Mouse (Mus musculus) large intestine, adult 2 months (tissue): Measurements from ENCODE around the gene Trmt10a. TPM values are rescaled to one million over a fixed set of nuclear protein-coding genes. Genes with fewer than 3 reads are reported as not detected.

ENCODE experiments used
- DNase-seq: peaks from one replicate; pipeline ENCODE4 v3.0.0-alpha.2; 2012; ENCODE audit warnings: low read depth, low spot score
- WGBS: fragments of 180-500 bp; shearing (Covaris S2); methylation state at CpG from one replicate; pipeline ENCODE4 v1.1.7; 2018; 5-methylcytosine and 5-hydroxymethylcytosine counted together
- polyA plus RNA-seq: library from polyadenylated mRNA; depleted of rRNA; stranded (reverse); fragments of >200 nt; gene quantifications from 2 replicates; pipeline ENCODE4 v1.2.3, GENCODE M21; 2012; rRNA removed

The Trmt10a gene
- polyA plus RNA-seq, 1 experiment = 0.73 TPM

DNA sequence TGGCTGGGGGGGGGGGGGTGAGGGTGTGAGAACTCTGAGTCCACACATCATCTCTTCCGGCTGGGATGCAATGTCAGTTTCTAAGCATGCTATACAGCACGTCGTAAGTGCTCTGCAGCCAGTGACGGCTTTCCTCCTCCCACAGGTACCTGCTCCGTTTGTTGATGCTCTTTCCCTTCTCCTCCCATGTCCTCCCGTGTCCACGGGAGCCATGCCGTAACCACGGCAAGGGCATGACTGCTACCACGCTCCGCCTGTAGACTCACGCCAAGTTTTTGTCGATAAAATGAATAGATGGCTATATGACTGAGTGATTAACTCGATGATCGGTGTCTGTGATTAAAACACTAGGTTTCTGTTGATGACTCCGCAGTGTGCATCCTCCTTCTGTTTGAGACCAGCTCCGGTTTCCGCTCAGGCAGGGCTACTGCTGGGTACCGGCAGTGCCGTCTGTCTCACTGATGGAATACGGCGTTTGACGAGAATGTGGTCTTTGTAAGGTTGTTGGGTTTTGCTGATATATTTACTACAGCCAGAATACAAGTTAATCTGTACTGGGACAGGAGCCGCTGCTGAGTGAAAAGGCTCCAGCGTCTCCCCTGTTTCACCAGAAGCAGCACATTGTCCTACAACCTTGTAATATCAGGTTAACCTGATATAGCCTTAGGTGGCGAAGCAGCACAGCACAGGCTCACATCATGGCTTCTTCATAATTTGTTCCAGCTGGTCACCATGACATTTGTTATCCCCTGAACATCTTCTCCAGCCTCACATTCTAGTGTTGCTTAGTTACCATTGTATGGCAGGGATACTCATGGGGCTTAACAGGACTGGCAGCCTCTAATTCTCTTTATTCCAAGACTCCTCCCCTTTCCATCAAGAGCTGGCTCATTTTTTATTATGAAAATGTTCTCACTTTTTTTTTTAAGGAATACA, 43.0 kb downstream of the Trmt10a start:
- 91% methylated on average over 26 of the region's 26 CpGs for WGBS
- no peak for DNase-seq

DNA sequence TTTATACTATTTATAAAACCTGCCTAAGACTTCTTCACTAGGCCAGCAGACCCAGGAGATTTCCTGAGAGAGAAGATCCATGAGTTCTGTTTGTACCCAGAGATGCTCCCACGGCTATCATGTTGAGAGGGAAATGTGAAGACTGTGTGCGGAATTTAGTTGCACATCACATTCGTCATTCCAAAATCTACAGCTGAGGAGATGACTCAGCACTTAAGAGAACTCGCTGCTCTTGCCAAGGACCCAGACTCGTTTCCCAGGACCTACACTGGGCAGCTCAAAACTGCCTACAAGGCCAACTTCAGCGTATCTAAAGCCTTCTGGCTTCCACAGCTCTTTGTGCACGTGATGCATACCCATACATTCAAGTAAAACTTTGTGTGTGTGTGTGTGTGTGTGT, 49.0 kb downstream of the Trmt10a start:
- WGBS = 68% methylated on average over 7 of the region's 7 CpGs
- DNase-seq = no peak

DNA sequence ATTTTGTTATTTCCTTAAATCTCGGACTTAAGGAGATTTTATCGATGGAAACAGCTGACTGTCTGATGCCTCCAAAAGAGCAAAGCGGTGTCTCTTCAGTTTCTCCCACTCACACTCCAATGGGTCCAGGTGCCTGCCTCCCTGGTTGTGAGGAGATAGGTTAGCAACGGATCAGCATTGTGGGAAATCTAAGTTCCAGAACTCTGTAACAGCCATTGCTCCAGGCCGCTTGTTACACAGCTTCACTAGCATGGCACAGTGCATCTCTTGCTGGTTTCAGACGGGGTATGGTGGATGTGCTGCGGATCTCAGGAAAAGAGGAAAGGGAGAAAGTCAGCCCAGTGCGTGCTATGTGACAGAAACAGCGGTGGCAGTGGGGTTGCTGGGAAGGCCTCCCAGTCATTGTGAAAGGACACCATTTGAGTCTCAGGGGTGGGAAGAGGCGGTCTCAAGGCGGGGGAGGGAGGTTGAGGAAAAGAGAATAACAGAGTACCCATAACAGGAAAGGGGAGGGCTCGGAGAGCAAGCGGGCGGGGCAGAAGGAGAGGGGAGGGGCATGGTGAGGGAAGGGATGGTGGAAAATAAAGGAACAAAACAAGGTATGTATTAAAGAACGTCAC, 50.5 kb downstream of the Trmt10a start, which contains the start of gene 4930579F01Rik:
Gene 4930579F01Rik (minus strand): TSS at position 143 of the 620 bp plus-strand sequence.
- WGBS = 89% methylated on average over 15 of the region's 15 CpGs
- DNase-seq = no peak

DNA sequence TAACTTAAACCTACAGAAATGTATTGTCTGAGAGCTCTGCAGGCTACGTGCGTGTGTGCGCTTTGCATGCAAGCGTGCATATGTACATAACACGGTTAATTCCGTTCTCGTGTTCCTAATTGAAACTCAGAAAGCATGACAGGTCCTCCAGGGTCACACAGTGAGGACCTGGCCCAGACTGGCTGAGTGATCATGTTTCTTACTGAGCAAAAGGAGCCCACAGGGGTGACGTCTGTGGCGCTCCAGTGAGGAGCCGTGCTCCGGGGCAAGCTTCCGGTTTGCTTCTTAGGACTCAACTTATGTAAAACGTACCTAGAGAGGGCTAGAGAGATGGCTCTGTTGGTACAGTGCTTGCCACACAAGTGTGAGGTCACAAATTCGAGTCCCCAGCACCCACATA, 53.8 kb downstream of the Trmt10a start:
- no peak for DNase-seq
- 86% methylated on average over 14 of the region's 14 CpGs for WGBS

DNA sequence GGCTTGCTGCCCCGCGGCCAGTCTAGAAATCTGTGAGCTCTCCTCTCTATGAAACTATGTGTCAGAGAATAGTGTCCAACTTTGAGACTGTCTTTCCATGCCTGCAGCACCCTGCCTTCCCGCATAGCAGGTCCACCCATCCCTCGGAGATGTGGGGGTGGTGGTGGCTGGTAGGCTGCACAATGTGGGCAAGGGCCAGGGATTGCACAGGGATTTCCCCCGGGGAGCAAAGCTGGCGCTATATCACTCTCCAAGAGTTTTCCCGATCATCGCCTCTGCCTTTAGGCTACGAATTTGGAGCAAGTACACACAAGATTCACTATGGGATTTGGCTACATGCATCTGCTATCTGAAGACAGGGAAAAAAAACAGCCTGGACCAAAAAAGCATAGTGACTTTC, 54.3 kb downstream of the Trmt10a start:
- WGBS = 61% methylated on average over 9 of the region's 9 CpGs
- no peak for DNase-seq

DNA sequence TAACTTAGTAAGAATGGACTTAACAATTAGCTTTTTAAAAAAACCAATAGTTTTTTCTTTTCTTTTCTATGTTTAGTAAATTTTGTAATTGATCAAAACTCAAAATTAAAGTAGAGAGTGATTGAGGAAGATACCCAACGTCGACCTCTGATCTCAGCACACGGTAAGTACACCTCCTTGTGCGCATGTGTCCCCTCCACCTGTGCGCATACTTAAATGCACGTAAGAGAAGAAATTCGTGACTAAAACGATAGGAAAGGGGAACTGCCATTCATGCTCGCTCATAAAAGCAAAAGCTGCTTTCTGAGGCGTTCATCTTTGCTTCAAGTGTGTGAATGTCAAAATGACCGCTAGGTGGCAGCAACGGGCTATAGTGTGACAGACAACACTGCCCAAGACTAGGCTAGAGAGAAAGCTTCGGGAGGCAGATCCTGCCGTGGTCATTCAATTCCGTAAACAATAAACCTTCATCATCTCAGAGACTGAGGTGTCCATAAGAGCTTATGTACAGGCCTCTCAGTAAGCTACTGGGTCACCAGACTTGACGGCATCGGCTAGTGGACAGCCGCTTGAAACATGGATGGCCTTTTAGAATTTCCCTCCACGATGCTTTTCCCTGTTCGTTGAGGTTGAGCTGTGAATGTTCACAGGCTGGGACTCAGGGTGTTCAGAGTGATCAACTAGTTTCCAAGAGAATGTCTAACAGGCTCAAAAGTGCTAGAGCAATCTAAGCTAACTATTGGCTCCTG, 54.9 kb downstream of the Trmt10a start:
- DNase-seq = peak; percentile 89
- WGBS = 23% methylated on average over 20 of the region's 20 CpGs

DNA sequence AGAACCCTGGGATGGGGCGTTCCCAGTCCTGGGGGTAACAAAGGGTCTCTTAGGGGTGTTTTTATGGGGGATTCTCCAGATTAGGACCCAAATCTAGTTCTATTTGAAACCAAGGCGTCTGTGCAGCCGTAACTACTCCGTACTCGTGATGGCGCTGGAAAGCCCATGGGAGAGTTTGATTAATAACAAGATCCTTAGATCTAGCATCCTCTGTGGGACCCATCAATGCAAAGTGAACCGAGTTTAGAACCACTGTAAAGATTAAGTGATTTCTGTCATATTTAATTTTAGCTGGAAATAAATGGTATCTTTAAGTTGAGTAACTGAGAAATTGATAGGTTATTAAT, 55.4 kb downstream of the Trmt10a start:
- WGBS = 78% methylated on average over 7 of the region's 7 CpGs

DNA sequence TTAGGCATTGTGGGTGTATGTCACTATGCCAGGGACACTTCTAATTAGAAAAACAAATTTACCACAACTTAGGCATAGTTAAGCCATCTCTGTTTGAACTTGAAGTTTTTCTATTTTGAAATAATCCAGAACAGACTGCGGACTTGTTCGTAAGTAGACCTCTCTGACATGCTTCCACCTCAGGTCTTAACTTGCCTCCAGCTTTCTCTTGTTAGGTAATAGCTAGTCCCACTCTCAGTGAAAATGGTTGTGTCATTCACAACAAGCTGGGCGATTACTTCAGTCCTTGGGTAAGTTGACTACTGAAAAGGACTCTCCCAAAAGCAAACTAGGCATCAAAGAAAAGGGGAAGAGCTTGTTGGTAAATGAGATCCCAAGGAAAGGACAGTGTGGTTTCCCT, 65.6 kb downstream of the Trmt10a start:
- WGBS = 91% methylated on average over 3 of the region's 3 CpGs
- DNase-seq = no peak

More for the DNA sequence above, 55.4 kb downstream of the Trmt10a start:
- DNase-seq = no peak

Other genes with a start within 250 kb of the Trmt10a start
- gene Lamtor3, start 224.9 kb upstream of the Trmt10a start, polyA plus RNA-seq = 25.4 and 29.1 TPM in 2 replicates
- 9.0 and 10.9 TPM in 2 replicates for gene Dapp1, start 161.9 kb upstream of the Trmt10a start, polyA plus RNA-seq
- 0.02 and 0.04 TPM in 2 replicates for gene 1110002E22Rik, start 78.4 kb upstream of the Trmt10a start, polyA plus RNA-seq
- gene Gm5105, start 76.1 kb upstream of the Trmt10a start, polyA plus RNA-seq = 0.06 and 0.49 TPM in 2 replicates
- 70.5 and 272 TPM in 2 replicates for gene Mttp, start 1.5 kb downstream of the Trmt10a start, polyA plus RNA-seq
- not detected in 2 replicates for gene 4930579F01Rik, start 50.4 kb downstream of the Trmt10a start, polyA plus RNA-seq
- gene Adh7, start 74.3 kb downstream of the Trmt10a start, polyA plus RNA-seq = 0.18 TPM in 1 of 2 replicates, not detected in the other
- gene Adh1, start 117.5 kb downstream of the Trmt10a start, polyA plus RNA-seq = 25.1 and 63.3 TPM in 2 replicates
- 8.5 and 52.6 TPM in 2 replicates for gene Adh6a, start 169.8 kb downstream of the Trmt10a start, polyA plus RNA-seq
- not detected in 2 replicates for gene Adh6b, start 198.3 kb downstream of the Trmt10a start, polyA plus RNA-seq